ENCODE assay signal across 13 mouse cellular contexts in genomic region chr6:120854413-120854812, GRCm38 (mm10). TPM values are rescaled to one million over a fixed set of nuclear protein-coding genes. Genes with fewer than 3 reads are reported as not detected.
DNase-seq lines count a peak whose midpoint lies in the region; ATAC-seq and TF ChIP-seq lines count a peak whose summit lies in the region.
"Had no signal": no experiment of that assay in that cellular context is flagged by ENCODE, and none has a peak within 500 bp of the region (broad histone marks: within the 10 kb centered on the region; RNA-seq: fewer than 3 reads in every experiment).

No protein-coding gene starts in this region.

- H3K9me3 ChIP-seq in forebrain, embryonic 15.5 days, result no peaks in the 10 kb centered on the region
- H3K9me3 ChIP-seq: midbrain, embryonic 10.5 days; neural tube, embryonic 13.5 days had no signal

- H3K79me3 ChIP-seq in C2C12 (ENCODE audit: low read depth), result peaks cover 5% of the 10 kb centered on the region

- 22% methylated on average over 10 of the region's 10 CpGs for WGBS in heart, adult 2 months
- 80% methylated on average over 10 of the region's 10 CpGs for whole genome bisulfite sequencing in forebrain, embryonic 15.5 days

- TF ChIP-seq EP300 in heart, adult 2 months (IDR thresholded peaks at IDR 0.05; ENCODE audit: insufficient read depth, low read depth, low read length), result no peak

- H3K27ac ChIP-seq in heart, adult 2 months, result peak overlapping the region; percentile 23; the same call in 1 of the 2 replicates
- no peak overlapping the region for H3K27ac ChIP-seq in forebrain, embryonic 15.5 days (replicated peaks)
- H3K27ac ChIP-seq: limb, embryonic 12.5 days; midbrain, embryonic 10.5 days; neural tube, embryonic 13.5 days had no signal

- no peaks in the 10 kb centered on the region for H3K27me3 ChIP-seq in C2C12 (ENCODE audit: control insufficient read depth, insufficient read depth, insufficient read length)
- H3K27me3 ChIP-seq in heart, adult 2 months (ENCODE audit: control insufficient read depth, insufficient read depth, low read length), result no peaks in the 10 kb centered on the region
- no peaks in the 10 kb centered on the region for H3K27me3 ChIP-seq in forebrain, embryonic 15.5 days
- H3K27me3 ChIP-seq: limb, embryonic 12.5 days; neural tube, embryonic 13.5 days had no signal

- H3K4me3 ChIP-seq in C2C12 (ENCODE audit: insufficient read depth, poor library complexity, severe bottlenecking), result no peak overlapping the region
- H3K4me3 ChIP-seq in heart, adult 2 months, result no peak overlapping the region
- H3K4me3 ChIP-seq in forebrain, embryonic 15.5 days, result no peak overlapping the region
- H3K4me3 ChIP-seq: limb, embryonic 12.5 days; midbrain, embryonic 10.5 days; neural tube, embryonic 13.5 days had no signal

- no peaks in the 10 kb centered on the region; the same call in 1 of the 2 replicates for H3K4me1 ChIP-seq in heart, adult 2 months (ENCODE audit: control insufficient read depth, insufficient read depth, low read length)
- H3K4me1 ChIP-seq in forebrain, embryonic 15.5 days, result peaks cover 7% of the 10 kb centered on the region
- H3K4me1 ChIP-seq: limb, embryonic 12.5 days had no signal

- ATAC-seq in forebrain, embryonic 15.5 days (replicated peaks), result no peak

- H3K79me2 ChIP-seq in C2C12 (ENCODE audit: control insufficient read depth, insufficient read depth), result peaks cover 35% of the 10 kb centered on the region
- peaks cover 3% of the 10 kb centered on the region; the same call in 1 of the 2 replicates for H3K79me2 ChIP-seq in heart, adult 2 months (replicated peaks; ENCODE audit: control insufficient read depth, insufficient read depth, low read length)

- DNase-seq in cerebellum, postnatal 10 days, result peak; percentile 57 to 69
- no peak for DNase-seq in cerebellum, postnatal 36 days
- peak in 1 of 2 experiments; percentile 49 for DNase-seq in heart, adult 2 months
- peak; percentile 40 for DNase-seq in heart, postnatal 4 days
- no peak for DNase-seq in yolk sac, embryonic 10.5 days (ENCODE audit: low spot score)
- no peak for DNase-seq in spleen, adult 12 weeks (ENCODE audit: low spot score)
- DNase-seq: embryo, embryonic 11 days; layer of hippocampus, adult 9-11 months had no signal

- no peak for TF ChIP-seq CTCF in C2C12 (IDR thresholded peaks at IDR 0.05; ENCODE audit: control insufficient read depth, insufficient read depth, insufficient read length)
- no peak for TF ChIP-seq CTCF in heart, adult 2 months (IDR thresholded peaks at IDR 0.05)

- H3K4me2 ChIP-seq in forebrain, embryonic 15.5 days (replicated peaks), result no peak overlapping the region
- H3K4me2 ChIP-seq: limb, embryonic 12.5 days; neural tube, embryonic 13.5 days had no signal

- intact Hi-C loops in heart, adult 2 months (cut with DNase I), result no loop called here

- no peak overlapping the region for H3ac ChIP-seq in C2C12 (ENCODE audit: control insufficient read depth, insufficient read length, low read depth)

- no peak for TF ChIP-seq POLR2A in heart, adult 2 months (IDR thresholded peaks at IDR 0.05; ENCODE audit: insufficient read depth, low read depth, low read length)

- no peak overlapping the region for H3K9ac ChIP-seq in heart, adult 2 months (ENCODE audit: low read depth, low read length)
- no peak overlapping the region for H3K9ac ChIP-seq in forebrain, embryonic 15.5 days (replicated peaks)
- H3K9ac ChIP-seq: limb, embryonic 12.5 days; neural tube, embryonic 13.5 days had no signal

- peaks cover 20% of the 10 kb centered on the region for H3K36me3 ChIP-seq in C2C12 (ENCODE audit: control insufficient read depth, insufficient read depth)
- H3K36me3 ChIP-seq in heart, adult 2 months (ENCODE audit: control insufficient read depth, insufficient read depth, low read length), result no peaks in the 10 kb centered on the region; the same call in 1 of the 2 replicates
- peaks cover 30% of the 10 kb centered on the region for H3K36me3 ChIP-seq in forebrain, embryonic 15.5 days

TF ChIP-seq in C2C12, 6 proteins besides CTCF, POLR2A, EP300 and RAD21:
- no peak for TF ChIP-seq USF1 (IDR thresholded peaks at IDR 0.05; ENCODE audit: low read depth)
- peak; percentile 97 for TF ChIP-seq MYOD1 (IDR thresholded peaks at IDR 0.05; ENCODE audit: control insufficient read depth, insufficient read length, low read depth)
- no peak for TF ChIP-seq CEBPB (IDR thresholded peaks at IDR 0.05; ENCODE audit: low read depth)
- no peak for TF ChIP-seq MYOG (IDR thresholded peaks at IDR 0.05; ENCODE audit: control insufficient read depth, extremely low read depth, insufficient read length)
- peak; percentile 7 for TF ChIP-seq MAX (IDR thresholded peaks at IDR 0.05)
- TF ChIP-seq FOSL1 (IDR thresholded peaks at IDR 0.05; ENCODE audit: insufficient read depth, low read length, poor library complexity, severe bottlenecking), result no peak

RNA-seq across cellular contexts. Expression of gene Bcl2l13, which starts 18.4 kb away (rescaled TPM):
- polyA plus RNA-seq in C2C12 (2012; fragmentation: generic; extraction: Trizol), result 24.6 TPM
- total RNA-seq in heart, adult 2 months (2021), result 10 to 100 TPM; 72.5 to 84.8 TPM
- polyA plus RNA-seq in heart, adult 2 months (2012; rRNA removed), result 36.2 and 49.7 TPM in 2 replicates
- total RNA-seq in heart, postnatal 4 days (2021), result 10 to 100 TPM; 69.7 to 69.8 TPM
- polyA plus RNA-seq in forebrain, embryonic 15.5 days (2015; fragmentation: Nextera tagmentation; extraction: Ambion mirVana), result 32.6 and 32.9 TPM in 2 replicates

RNA-seq across cellular contexts. Expression of gene Atp6v1e1, which starts 31.8 kb away (rescaled TPM):
- 90.1 TPM for polyA plus RNA-seq in C2C12 (2012; fragmentation: generic; extraction: Trizol)
- total RNA-seq in heart, adult 2 months (2021), result 100 to 1,000 TPM; 142 to 165 TPM
- polyA plus RNA-seq in heart, adult 2 months (2012; rRNA removed), result 145 and 161 TPM in 2 replicates
- 100 to 1,000 TPM; 145 TPM for total RNA-seq in heart, postnatal 4 days (2021)
- polyA plus RNA-seq in forebrain, embryonic 15.5 days (2015; fragmentation: Nextera tagmentation; extraction: Ambion mirVana), result 225 and 229 TPM in 2 replicates

Comparison
In these comparisons a context has a peak if more than half of its experiments do, and no peak if none do; other contexts are left out.
1. DNase-seq: peak in cerebellum, postnatal 10 days (2 of 2) and heart, postnatal 4 days (single experiment); none in cerebellum, postnatal 36 days (0 of 2), yolk sac, embryonic 10.5 days (single experiment) and spleen, adult 12 weeks (single experiment).